Mouse (Mus musculus) spleen, postnatal 14 days (tissue): ENCODE data around the gene Srgap3.
"Not testable (repeated sequence)": the region's sequence is repeated elsewhere in the genome, so short reads cannot be mapped to it uniquely, and the experiment has no call there.

Experiments
- DNase-seq, 2 experiments: peaks; one replicate each; pipeline ENCODE4 v3.0.0; 2021 to 2022; ENCODE audit warnings: low spot score in 2 of 2

The Srgap3 gene

DNA sequence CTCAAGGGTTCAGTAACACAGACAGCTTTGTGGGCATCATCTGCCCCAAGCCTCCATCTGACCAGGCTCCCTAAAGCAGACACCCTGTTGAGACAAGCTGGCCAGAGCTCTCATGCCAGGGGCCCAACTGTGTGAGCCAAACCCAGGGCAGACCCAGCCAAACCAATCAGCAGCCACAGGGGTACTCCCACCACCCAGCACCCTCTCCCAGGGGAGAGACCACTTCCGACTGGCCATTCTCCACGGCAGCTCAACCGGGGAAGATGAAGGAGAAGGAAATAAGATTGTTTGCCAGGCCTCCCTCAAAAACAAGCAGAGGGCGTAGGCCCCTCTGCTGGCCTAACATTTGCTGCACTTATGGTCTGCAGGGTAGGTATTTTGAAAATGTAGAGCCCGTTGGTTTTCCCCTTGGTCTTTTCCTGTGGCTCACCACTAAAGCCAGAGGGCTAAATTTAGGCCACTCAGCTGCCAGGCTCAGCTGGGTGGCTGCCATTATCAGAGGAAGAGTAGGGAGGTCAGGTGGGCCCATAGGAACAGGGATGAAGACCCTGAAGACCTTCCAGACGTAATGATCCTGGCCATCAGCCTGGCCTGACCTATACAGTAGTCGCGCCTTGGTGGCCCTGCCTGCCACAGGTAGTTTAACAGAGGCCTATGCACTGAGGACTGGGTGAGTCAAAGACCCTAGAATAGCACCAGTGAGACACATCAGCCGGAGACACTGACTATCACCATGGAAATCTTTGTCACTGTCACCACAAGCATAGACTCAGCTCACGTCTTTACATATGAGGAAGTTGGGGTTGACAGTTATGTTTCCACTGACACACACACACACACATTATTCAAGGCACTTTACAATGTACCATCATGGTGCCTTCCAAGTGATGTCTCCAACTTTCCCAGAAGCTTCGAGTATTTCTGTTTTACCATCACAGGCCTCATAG lies 85.4 kb downstream of the Srgap3 start:
- no peak for DNase-seq

DNA sequence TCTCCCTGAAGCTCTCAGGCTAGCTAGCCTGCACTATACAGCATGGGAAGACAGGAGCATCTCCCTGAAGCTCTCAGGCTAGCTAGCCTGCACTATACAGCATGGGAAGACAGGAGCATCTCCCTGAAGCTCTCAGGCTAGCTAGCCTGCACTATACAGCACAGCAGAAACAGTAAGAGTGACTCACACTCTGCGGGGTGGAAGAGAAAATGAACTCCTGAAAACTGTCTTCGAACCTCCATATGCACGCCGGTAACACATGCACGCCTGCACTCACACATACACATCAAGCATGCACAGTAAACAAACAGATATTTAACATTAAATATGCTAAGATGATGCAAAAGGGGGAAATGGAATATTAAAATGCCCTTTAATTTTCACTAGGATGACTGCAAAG lies 86.8 kb downstream of the Srgap3 start:
- not testable (repeated sequence) for DNase-seq

DNA sequence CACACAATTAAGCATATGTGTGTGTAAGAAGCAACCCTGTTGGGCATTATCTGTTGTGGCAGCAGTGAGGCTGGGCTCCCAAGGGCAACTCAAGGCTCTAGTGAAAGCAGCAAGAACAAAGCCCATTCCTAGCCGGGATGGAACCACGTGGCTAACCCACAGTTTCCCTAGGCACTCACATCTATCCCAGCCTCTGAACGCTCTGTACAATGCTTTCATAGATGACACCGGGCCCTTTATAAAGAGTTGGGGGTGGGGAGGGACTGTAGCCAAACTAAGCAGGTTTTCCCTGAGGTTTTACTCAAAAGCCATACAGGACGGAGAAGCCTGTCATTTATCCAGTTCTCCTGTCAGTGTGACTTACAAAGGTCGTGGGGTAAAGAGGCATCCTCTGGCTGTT lies 90.0 kb downstream of the Srgap3 start:
- no peak for DNase-seq

DNA sequence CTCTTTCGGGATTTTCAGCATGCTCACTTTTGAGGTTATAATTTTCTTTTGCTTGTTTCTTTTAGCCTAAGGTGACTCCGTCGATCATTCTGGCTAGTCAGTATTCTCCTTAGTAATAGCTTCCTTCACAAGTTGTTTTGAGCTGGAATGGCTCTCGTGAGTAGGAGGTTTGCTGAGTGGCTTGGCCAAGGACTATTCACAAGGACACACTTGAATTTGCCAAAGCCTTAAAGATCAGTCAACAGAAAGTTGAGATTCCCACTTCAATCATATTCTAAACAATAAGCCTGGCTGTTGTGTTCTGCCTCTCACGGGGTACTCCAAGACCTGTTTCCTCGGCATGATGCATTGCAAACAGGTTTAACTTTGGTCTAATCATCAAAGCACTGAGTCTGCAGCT lies 91.9 kb downstream of the Srgap3 start:
- no peak for DNase-seq

DNA sequence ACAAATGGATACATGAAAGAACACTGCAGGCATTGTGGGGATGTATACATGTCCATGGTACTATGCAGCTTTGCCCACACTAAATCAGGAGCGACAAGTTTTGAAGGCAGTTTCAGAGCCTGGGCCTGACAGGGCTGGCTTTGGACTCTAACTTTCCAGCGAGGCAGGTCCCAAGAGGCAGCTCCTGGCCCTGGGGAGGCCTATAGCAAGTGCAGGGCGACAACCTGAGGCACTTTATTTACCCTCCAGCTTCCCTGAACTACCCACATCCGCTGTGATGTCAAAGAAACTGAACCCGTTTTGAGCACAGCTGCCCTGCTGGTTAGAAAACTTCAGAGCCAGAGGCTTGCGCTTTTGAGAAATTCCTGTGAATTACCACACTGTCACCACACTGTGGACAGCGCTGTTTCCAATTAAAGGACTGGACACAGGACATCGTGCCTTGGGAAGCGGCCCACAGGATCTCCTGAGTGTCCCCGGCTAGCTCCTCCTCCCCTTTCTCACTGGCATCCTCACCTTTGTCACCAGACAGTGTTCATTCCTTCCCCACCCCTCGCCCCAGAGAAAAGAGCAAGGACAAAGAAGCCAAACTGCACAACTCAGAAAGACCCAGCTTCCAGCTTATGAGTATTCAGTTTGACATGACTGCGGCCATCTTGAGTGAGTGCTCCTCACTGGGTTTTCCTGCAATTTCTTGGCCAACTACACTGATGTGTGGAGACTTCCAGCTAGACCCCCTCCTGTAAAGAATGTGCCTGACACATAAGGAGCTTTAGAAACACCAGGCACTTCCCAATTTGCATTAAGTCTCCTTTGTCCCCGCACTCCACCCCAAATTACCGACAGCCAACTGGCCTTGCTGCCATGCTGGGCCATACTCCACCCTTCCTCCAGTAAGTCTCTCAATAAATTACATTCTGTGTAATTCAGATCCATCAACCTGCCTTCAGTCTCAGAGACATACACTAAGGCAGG lies 94.5 kb downstream of the Srgap3 start:
- peak in 1 of 2 experiments; percentile 15 for DNase-seq

DNA sequence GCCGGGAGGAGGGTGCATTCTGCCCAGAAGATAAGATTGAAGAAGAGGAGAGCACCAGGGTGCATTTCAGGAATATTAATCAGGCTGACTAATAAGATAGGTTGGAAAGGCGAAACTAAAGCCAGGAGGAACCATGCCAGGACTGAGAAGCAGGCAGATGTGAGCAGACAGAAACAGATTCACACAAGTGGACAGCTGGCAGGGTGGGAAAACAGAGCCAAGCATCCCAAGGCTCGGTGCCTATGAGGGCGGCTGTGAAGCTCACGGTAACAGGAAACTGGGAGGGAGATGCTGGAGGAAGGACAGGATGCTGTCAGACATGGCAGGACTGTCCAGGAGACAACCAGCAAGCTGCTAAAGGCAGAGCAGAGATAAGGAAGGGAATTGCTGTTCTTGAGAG lies 96.3 kb downstream of the Srgap3 start:
- DNase-seq = no peak

DNA sequence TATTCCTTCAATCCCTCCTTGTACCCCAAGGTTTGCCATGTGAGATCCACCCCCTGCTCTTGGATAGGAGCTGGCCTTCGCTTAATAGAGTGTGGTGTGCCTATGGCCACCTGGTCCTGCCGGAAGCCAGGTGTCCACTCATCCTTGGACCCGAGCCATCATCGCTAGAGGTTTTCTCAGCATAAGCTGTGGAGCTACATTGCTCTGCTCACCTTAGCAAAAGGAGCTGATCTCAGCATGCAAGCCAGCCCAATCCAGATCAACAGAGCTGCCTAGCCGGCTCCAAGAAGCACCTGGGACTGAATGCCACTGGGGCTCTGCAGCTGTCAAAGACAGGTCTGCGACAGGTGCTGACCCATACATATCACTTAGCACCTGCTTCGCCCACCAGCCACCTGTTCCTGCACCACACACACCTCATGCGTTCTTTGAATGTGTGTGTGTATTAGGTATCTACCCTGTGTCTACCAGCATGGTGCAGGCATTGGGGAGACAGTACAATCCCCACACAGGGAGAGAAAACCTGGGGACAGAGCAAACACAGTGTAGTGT lies 98.4 kb downstream of the Srgap3 start:
- DNase-seq = no peak

DNA sequence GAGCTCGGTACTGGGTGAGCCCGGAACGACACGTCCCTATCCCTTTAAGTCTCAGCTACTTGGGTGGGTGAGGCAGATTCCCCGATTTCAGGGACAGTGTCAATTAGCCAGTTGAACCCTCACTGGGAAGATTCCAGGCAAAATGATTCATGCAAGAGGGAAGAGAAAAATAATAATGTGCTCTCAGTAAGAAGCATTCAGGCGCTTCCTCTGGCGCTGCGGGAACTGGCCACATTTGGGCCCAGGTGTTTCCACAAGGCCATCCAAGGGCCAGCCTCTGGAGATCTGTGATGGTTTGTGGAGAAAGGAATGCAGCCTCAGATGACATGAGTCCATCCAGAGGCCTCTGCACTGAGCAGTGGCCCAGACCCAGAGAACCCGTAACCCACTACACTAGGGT lies 100.2 kb downstream of the Srgap3 start:
- DNase-seq = no peak

DNA sequence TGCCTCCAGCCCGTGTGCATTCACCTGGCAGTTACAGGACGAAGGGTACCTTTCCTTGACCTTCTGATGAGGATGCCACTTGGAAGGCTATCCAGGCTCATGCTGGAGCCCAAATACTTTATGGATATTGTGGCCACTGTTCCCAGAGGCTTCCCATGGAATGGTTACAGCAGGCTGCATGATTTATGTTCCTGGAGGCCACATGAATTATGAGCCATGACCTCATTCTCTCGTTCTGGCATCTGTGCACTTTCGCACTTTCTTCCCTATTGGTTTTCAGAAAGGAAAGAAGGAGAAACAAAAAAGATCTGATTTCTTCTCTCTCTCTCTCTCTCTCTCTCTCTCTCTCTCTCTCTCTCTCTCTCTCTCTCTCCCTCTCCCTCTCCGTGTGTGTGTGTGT lies 104.6 kb downstream of the Srgap3 start:
- DNase-seq = no peak

DNA sequence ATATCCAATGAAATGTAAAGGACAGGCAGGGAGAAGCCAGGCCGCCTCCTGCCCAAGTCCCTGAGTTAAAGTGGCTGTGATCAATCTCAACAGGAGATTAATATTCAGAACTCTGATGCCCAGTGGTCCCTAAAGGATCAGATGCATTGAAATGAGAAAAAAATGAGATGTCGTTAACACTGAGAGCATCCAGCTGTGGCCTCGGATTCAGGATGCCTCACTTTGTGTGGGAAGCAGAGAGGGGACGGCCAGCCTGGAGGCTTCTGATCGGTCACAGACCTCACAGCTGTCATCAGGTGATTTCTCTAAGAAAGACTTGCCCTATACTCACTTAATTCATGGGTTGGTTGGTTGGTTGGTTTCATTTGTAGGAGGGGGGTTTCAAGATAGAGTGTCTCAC lies 106.7 kb downstream of the Srgap3 start:
- DNase-seq = no peak

DNA sequence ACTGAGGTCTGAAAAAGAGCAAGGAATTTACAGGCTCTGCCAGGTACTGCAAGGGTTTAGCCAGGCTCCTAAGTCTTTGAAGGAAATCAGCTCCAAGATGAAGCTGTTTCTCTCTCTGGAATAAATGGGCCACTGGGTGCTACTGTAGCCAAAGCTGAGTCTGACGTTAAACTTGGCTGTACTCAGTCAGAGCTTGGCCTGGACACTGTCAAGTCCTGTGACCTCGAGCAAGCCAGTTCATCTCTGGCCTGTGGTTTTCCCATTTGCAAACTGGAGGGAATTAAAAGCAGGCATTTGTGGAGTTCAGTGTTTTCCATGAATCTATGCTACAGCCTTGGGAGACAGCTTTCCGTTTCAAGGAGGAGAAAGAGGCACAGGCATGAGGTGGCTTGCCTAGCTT lies 107.7 kb downstream of the Srgap3 start:
- DNase-seq = no peak

DNA sequence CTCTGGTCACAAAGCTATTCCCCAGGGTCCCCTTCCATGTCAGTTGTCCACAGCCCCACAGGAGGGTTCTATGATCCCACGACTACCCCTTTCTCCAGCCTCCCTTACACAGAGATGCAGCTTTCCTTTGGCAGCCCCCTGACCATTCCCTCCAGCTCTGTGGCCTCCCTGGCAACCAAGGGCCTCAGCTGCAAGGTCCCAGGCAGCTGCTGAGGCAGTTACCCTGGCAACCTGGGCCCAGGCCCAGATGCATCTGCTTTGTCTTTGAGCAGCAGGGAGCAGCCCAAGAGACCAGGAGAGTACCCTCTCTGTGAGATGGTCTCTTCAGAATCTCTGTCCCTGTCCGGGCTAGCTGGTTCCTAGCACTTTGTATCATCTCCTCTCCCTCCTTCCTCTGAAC lies 108.2 kb downstream of the Srgap3 start:
- DNase-seq = no peak

DNA sequence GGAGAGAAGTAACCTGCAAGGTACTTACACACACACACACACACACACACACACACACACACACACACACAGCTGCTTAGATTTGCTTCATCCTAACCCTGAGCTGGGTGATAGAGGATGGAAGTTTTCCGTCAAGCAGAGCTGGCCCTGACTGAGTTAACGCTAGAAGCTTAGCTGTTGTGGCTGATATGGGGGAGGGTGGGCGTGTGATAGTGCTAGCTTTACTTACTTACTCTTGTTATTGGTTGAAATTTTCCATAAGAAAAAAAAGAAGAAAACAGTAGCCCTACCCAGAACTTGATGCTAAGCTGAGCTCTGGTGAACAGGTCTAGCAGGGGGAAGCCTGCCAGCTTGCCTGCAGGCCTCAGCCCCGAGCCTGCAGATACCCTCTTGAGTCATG lies 110.4 kb downstream of the Srgap3 start:
- no peak for DNase-seq

DNA sequence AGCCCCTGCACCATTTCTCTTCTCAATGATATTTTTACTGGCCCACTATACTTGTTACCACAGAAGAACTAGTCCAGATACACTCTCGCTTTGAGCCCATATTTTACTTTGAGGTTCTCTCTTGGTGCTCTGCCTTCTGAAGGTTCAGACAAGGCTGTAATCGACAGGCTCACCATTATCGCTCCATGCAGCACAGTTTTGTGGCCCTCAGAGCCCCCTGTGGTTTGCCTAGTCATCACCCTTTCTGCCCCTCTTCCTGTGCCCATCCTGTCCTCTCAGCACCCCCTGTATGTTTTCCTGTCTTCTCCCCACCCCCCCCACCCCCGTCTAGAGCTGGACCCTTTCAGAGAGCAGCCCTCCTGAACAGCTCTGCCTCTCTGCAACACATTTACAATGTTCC lies 111.7 kb downstream of the Srgap3 start:
- DNase-seq = no peak

DNA sequence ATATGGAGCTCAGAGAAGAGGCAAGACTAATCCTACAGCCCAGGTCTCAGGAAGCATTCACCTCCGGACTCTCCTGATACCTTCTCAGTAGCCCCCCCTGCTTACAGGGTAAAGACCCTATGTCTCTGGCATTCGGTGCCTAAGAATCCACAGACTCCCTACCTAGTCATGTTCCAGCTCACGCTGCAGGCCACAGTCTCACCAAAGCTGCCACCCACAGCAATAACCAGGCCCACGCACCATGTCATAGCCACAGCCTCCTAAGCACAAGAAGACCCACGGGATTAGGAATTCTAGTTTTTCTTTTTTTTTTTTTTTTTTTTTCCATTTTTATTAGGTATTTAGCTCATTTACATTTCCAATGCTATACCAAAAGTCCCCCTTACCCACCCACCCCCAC lies 112.6 kb downstream of the Srgap3 start:
- DNase-seq = no peak

DNA sequence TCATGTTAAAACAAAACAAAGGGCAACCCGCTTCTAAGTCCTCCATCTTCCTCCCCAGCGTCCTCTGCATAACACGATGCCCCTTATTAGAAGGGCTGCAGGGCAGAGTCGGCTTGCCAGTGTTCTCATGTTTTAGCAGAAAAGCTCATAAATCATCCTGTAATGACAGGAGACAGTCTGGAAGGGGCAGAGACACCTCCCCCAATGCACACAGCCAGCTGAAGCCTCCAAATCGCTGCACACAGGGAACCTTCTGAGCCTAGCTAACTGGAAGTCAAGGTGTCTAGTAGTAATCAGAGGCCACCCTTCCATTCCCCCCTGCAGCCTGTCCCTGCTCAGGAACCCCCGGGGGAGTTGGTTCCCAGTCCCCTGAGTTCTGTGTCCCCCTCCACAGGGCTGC lies 113.3 kb downstream of the Srgap3 start:
- DNase-seq = no peak

DNA sequence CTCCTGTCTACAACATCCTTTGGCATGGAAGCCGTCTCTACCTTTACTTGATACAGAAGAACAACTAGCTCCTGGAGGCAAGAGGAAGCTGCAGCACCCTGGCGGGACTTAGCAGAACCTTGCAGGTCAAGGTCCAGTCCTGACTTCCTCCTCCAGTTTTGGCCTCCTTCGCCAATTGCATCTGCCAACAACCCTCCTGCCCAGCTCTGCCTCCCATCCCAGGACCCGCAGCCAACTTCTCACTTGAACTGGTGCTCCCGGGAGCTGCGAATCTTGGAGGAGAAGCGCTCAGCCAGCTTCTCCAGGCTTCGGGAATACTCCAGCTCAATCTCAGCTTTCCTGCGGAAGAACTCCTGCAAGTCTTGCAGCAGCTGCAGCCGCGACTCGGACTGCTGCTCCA lies 117.9 kb downstream of the Srgap3 start:
- no peak for DNase-seq

DNA sequence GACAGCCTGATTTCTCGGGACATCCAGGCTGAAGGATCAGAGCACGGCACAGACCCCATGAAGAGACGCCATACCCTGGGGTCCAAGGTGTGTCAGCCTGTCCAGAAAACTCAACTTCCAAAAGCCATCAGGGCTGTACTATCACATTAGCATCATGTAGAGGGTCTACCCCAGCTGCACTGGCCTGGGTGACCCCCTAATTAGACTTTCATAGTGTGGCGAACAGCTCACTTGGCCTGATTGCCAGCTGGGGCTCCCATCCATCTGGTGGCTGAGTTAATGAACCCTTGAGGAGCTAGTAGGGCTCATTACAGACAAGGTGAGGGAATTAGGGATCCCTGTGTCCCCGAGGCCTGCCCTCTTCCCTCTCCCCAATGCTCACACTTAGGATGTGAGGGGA lies 118.6 kb downstream of the Srgap3 start:
- DNase-seq = no peak

DNA sequence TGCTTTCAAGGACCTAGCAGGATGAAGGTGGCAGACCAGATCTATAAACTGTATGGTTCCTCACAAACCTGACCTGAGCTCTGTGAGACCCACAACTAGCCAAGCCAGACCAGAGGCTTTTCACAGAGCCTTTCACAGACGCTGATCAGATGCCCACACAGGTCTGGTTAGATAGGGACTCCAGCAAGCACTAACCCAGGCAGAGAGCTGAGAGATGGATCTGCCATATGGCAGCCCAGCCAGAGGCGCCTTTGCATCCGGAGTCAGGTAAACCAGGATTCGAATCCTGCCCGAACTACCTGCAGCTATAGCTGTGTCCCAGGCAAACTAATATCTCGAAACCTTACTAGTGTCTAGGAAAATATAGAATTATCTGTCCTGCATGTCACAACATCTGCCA lies 121.4 kb downstream of the Srgap3 start:
- no peak for DNase-seq

DNA sequence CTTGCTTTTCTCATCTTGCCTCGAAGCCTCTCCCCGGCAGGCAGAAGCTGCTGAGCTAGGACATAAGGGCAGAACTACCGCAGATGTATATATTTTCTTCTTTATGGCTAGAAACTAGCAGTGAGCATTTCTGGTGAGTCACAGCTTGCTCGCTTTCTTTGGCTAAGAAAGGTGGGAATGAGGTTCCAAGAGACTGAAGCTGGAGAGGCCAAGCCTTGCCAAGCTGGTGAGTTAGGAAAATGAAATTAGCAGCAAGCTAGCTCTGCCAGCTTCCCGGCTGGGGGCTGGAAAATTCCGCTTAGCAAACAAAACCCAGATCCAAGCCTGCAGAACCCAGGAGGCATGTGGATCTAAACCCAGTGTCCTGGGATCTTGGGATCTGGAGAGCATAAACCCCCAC lies 124.0 kb downstream of the Srgap3 start:
- DNase-seq = no peak

DNA sequence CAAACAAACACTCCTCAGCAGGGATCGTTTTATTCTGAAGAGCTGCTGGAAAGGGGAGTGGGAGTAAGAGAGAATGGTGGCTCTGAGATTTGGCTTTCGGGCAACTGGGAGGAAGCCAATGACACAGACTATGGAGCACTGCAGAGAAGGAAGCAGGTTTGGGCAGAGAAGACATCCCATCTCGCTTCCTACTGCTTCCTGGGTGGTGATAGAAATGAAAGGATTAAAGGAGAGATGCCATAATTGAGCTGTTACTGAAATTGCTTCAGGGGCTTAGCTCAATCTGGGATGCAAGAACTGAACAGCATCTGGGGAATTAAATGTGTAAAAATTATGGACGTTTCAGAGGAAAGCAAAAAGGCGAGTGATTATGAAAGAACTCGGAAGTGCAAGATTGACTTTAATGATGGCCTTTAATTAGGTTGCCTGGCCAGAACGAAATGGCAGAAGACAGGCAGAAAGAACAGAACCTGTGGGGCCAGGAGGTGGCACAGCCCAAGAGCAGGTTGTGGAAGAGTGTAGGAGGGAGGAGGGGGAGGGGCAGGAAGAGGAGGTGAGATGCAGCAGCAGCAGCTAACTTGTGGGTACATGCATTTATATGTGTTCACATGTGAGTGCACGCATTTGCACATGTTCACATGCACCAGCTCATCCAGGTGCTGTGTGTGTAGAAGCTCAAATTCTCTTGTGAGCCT lies 126.6 kb downstream of the Srgap3 start:
- no peak for DNase-seq

DNA sequence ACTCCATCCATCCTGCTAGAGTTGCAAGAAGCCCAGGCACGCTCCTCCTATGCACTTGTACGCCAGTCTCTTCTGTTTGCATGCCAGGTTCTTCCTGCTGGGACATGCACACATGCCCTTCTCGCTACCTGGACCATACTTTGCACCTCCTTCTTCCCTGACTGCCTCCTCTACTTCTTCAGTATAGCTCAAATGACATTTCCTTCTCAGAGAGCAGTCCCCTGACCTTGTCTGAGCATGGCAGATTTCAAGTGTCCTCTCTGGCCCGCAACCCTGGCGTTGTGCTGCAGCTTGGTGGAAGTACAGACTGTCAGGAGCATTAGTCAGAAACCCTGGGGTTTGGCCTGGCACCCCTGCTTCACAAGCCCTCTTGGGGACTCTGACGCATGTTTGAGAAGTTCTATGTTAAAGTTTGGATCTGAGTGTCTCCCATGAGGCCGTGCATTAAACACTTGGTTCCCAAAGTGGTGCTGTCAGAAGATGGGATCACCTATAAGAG lies 128.6 kb downstream of the Srgap3 start:
- no peak for DNase-seq
